Mouse (Mus musculus) CD4-positive, CD25-positive, alpha-beta regulatory T cell, adult 2 months (primary cell): ENCODE results near the gene Atrnl1.

ENCODE experiments used
- DNase-seq: peaks from one replicate; pipeline ENCODE4 v3.0.0-alpha.2; 2012; ENCODE audit warnings: low read depth, low spot score

The Atrnl1 gene

DNA sequence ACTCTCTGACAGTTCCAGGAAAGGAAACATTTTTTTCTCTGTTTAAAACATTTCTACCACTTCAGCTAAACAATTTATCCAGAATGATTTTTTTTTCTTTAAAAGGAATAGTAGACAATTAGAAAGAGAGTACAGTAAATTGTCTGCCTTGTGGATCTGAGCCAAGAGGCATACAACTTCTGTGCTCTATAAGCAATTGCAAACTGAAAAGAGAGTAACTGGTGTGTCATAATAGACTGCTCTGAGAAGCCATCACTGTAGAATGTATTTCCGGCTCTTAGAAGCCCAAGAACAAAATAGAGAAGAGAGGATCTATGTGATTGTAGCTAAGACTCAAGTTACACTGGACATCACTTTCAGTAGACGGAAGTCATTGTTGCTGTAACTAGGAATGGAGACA is 458.1 kb downstream of the Atrnl1 start:
- no peak for DNase-seq

GRCm38 (mm10) chr19:58072404-58072803 is 461.6 kb downstream of the Atrnl1 start:
- peak; percentile 25 for DNase-seq

GRCm38 (mm10) chr19:58072846-58073245 is 462.0 kb downstream of the Atrnl1 start:
- DNase-seq, result no peak

- DNase-seq, result no peak
Observed at GRCm38 (mm10) chr19:58075252-58075651, 464.4 kb downstream of the Atrnl1 start.

DNA sequence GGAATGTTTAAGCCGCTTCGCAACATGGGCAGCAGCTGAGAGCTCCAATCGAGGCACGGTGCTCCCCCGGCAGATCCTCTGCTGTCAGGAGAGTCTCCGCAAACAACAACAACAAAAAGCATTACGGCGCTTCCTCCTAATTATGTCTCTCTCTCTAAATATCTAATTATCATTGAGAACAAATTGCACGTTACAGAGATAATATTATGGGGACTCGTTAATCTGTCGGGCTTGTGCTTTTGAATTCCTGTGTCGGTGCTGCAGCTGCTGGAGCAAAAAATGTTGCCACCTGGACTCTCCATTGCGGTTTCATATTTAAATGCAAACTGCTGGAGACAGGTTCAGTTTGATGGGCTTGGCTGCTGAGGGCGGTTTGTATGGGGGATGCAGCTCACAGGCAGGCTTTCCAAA is 466.1 kb downstream of the Atrnl1 start:
- DNase-seq, result no peak

DNA sequence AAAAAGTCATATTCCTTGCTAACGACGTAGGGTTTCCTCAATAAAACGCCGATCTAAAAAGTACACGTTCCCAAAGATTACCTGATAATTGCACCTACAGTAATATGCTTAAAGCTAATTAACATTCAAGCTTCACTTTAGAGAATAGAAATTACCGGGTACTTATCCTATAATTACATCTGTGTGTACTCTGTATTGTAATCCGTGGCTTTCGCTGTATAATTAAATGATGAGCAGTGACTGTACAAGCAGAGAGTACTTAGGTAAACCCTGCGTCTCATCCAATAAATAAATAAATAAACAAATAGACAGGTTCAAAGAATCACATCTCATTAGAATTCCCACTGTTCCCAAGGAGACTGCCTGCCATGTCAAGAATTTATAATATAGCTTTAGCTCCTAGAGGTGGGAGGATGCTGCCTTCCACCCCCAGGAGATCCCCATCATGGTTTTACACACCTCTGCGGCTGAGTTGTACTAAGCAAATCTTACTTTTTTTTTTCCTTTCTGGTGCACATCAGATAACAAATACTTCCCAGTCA is 466.8 kb downstream of the Atrnl1 start:
- no peak for DNase-seq

GRCm38 (mm10) chr19:58080168-58080567 is 469.3 kb downstream of the Atrnl1 start:
- DNase-seq, result no peak

DNA sequence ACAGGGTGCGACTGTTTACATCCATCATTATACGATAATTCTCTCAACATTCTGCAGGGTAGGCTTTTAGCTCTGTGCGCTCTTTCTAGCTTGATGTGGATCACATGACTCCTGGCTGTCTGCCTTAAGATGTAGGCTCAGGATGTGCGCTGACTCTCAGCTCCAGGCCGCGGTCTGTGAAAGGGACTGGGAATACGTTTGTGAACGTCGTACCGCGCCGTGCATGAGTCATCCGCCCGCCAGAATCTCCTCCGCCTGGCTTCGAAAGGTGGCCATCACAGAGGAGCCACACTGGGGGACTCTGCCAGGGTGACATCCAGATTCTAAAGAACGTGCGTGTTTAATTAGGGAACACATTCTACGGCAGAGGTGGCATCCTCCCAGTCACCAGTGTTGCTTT is 471.9 kb downstream of the Atrnl1 start:
- no peak for DNase-seq

GRCm38 (mm10) chr19:58084826-58085225 is 474.0 kb downstream of the Atrnl1 start:
- no peak for DNase-seq

DNA sequence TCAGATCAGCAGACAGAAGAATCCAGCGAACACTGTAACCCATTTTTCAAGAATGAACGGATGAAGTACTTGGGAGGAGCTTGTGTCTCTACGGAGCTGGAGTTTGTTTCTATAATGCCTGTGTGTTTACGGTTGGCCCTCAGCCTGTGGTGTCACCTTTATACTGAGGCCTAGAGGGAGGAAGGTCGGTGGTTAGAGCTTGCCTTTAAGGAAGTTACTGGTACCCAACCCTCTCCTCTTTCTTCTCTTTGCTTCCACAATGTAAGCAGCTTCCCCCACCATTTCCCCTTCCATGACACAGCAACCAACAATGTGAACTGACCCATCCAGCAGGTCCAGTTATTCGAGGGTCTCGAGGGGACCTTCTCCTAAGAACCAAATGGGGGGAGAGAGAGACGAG is 475.9 kb downstream of the Atrnl1 start:
- DNase-seq, result no peak

DNA sequence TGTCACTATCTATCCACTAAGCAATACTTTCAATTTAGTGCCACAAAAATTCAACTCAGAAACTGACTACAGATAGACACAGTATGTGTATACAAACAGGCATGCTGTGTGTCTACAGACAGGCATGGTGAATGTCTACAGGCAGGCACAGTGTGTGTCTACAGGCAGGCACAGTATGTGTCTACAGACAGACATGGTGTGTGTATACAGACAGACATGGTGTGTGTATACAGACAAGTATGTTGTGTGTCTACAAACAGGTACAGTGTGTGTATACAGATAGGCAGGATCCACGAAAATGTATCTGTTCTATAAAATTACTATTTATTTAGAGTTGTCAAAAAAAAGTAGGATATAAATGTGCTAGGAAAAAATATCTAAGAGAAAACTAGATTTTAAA is 477.1 kb downstream of the Atrnl1 start:
- DNase-seq, result no peak

GRCm38 (mm10) chr19:58088433-58088832 is 477.6 kb downstream of the Atrnl1 start:
- DNase-seq, result no peak

- no peak for DNase-seq
Observed at GRCm38 (mm10) chr19:58091911-58092310, 481.1 kb downstream of the Atrnl1 start.

GRCm38 (mm10) chr19:58094781-58095543 is 484.1 kb downstream of the Atrnl1 start:
- no peak for DNase-seq

DNA sequence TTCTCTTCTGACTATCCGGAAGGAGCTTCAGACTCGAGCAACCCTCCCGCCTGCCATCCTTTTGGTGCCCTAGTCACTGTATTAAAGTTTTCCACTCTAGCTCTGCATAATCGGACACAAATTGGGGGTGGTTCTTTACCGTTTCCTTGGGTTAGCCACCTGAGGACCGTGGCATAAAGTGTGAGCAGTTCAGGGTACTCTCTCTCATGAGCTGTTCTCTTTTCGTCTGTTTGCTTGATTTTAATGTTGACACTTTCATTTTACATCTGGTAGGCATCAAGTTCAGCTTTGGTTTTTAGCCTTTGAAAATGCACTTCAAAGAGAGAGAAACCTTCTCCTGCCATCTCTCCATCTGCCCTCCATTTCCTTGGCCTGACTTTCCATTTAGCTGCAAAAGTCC is 484.9 kb downstream of the Atrnl1 start:
- DNase-seq, result peak; percentile 13

DNA sequence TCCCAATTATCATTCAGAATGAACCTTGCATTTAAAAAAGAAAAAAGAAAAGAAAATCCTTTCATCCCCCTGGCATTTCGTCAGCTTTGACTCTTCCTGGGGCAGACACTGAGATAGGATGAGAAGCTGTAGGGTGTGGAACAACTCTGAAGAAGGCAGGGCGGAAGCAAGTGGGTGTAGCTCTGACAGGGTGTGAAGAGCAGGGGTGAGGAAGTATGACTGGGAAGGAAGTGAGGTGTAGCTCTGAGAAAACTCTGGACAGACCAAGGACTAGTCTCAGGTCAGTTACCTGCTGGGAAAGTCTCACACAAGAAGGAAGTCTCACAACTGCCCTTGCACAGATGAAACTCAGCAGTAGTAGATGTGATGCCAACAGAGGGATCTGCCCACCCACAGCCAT is 486.4 kb downstream of the Atrnl1 start:
- peak; percentile 28 for DNase-seq

DNA sequence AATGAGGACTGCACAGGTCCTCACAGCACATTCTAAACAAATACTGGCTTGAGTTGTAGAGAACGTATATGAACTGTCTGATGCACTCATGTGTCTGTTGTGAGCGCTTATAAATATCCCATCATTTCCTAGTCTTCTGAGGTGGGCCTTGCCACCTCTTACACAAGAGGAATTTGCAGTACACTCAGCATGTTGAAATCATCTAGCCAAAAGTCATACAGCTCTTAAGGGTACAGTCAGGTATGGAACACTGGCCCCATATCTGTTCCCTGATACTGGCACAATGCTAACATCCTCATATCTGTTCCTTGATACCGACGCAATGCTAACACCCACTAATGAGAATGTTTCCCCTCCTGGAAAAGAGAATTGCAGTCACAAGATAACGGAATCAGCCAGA is 488.7 kb downstream of the Atrnl1 start:
- DNase-seq, result no peak

GRCm38 (mm10) chr19:58100381-58100780 is 489.5 kb downstream of the Atrnl1 start:
- no peak for DNase-seq

- peak; percentile 40 for DNase-seq
Observed at GRCm38 (mm10) chr19:58104544-58104943, 493.7 kb downstream of the Atrnl1 start.

- DNase-seq, result no peak
Observed at GRCm38 (mm10) chr19:58107632-58108031, 496.8 kb downstream of the Atrnl1 start.

GRCm38 (mm10) chr19:58110491-58110890 is 499.7 kb downstream of the Atrnl1 start:
- DNase-seq, result no peak

DNA sequence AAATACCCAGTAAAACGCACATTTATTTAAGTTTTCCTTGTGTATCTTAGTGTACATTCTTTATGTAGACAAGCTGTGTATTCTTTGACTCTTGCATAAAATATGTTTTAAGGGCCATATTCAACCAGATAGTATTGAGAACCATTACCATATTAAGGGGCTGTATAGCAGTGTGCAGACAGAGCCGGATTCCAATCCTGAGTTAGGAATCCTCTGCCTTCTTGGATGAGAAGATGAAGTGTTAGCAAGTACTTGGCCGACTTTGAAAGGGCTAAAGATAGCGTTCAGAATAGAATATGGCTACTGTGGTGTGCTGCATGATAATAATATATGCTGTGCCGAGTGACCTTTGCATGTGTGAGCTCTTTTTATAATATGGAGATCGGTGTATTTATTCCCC is 500.5 kb downstream of the Atrnl1 start:
- no peak for DNase-seq

DNA sequence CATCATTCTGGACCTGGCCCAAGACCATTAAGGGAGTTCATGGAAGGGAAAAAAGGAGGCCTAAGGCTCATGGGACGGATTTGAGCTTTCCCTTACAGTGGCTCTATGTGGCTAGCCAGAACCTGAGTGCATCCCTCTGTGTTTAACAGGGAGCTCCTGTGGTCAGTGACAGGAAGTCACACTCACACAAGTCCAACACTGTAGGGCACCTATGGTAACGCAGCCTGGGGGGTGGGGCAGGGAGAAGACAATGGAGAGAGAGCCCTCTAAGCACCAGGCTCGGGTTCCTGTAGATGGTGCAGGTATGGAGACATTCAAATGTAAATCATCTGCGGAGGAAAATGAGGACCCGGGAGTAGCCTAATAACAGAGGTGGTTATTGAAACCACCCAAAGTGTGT is 501.3 kb downstream of the Atrnl1 start:
- no peak for DNase-seq
